Mouse (Mus musculus): ENCODE results near the gene Slc19a3.
A peak's percentile ranks its signal among the peaks of the same experiment; 100 is the strongest.
"Not testable (repeated sequence)": the region's sequence is repeated elsewhere in the genome, so short reads cannot be mapped to it uniquely, and the experiment has no call there.

The Slc19a3 gene

DNA sequence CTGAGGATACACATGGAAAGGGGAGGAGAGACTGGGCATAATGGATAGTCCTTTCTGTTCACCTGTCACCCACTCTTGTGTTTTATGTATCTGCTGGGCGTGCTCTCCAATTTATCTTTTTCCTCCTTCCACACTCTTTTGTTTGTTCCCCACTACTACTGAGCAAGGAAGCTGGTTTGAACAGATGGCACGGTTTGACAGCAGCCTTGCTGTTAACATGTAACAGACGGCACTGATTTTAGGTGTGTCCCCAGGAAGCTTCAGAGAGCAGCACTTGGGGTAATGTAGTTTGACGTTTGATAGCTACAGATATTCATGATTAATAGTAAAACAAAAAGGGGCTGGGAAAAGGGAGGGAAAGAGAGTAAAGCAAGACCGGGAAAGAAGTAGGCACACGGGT, 30.8 kb downstream of the Slc19a3 start:
- no peak for DNase-seq (ENCODE audit: low spot score in 2 of 2)

GRCm38 (mm10) chr1:83006218-83007179, 31.7 kb downstream of the Slc19a3 start:
- no peak for DNase-seq (ENCODE audit: low spot score in 2 of 2)

DNA sequence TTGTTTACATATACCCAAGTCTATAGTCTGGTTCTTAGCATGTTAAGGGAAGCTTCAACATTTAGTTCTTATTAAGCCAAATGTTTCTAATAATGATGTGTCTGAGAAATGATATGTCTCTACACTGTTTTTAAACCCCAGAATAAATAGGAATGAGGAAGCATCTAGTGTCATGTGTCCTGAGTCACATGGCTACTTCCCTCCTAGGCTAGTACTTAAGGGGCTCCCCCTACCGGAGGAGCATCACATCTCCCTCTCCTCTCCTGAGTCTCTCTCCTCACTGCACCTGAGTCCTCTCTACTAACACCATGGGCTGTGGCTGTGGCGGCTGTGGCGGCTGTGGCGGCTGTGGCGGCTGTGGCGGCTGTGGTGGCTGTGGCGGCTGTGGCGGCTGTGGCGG, 37.9 kb downstream of the Slc19a3 start, which contains the start of gene Gm47959:
Gm47959 (plus strand) TSS at position 243 of the 400 bp plus-strand sequence.
- not testable (repeated sequence) for DNase-seq (ENCODE audit: low spot score in 2 of 2)

GRCm38 (mm10) chr1:82993947-82994346, 44.3 kb downstream of the Slc19a3 start:
- DNase-seq (ENCODE audit: low spot score in 2 of 2) = no peak

- DNase-seq (ENCODE audit: low spot score in 2 of 2) = no peak
These were observed 46.2 kb downstream of the Slc19a3 start for GRCm38 (mm10) chr1:82992093-82992492.

- no peak for DNase-seq (ENCODE audit: low spot score in 2 of 2)
These were observed 46.7 kb downstream of the Slc19a3 start for GRCm38 (mm10) chr1:82991596-82991995.

- no peak for DNase-seq (ENCODE audit: low spot score in 2 of 2)
These were observed 47.2 kb downstream of the Slc19a3 start for GRCm38 (mm10) chr1:82991062-82991461.

GRCm38 (mm10) chr1:82987530-82988198, 50.6 kb downstream of the Slc19a3 start:
- peak in 1 of 2 experiments; percentile 78 for DNase-seq (ENCODE audit: low spot score in 2 of 2)

DNA sequence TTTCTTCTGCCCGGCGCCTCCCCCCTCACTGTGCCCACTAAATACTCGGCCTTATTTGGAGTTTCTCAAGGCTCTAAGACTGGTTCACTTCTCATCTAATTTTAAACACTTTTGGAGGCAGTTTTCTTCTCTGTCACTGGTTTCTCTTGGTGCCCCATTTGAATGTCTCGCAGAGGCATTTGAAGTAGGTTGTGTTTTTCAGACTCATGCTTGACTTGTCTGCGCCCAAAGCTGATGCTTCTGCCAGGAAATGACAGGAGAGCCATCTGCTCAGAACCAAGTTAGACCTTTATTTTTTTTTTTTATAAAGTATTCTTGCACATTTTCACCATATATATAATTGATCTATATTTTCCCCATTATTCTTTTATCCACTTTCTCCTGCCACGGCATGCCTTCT, 51.5 kb downstream of the Slc19a3 start:
- DNase-seq (ENCODE audit: low spot score in 2 of 2) = no peak

- DNase-seq (ENCODE audit: low spot score in 2 of 2) = no peak
These were observed 60.4 kb downstream of the Slc19a3 start for GRCm38 (mm10) chr1:82977840-82978239.

GRCm38 (mm10) chr1:82975750-82976149, 62.5 kb downstream of the Slc19a3 start:
- no peak for DNase-seq (ENCODE audit: low spot score in 2 of 2)

DNA sequence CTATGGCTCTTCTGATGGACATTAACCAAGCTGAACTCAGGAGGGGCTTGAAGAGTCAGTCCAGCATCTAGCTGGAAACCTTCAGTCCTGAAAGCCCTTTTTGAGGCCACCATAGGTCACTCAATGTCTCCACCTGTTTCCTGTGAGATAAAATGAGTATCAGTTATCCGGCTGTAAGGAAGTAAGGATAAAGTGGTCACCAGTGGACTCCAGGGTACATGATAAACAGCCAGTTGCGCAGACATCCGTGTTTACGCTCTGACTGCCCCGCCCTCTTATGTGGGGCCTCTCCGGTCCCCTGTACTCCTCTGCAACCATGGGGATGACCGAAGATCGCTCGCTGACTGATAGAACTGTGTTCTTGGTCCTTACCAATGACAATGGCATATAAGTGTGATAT, 63.9 kb downstream of the Slc19a3 start:
- DNase-seq (ENCODE audit: low spot score in 2 of 2) = no peak

DNA sequence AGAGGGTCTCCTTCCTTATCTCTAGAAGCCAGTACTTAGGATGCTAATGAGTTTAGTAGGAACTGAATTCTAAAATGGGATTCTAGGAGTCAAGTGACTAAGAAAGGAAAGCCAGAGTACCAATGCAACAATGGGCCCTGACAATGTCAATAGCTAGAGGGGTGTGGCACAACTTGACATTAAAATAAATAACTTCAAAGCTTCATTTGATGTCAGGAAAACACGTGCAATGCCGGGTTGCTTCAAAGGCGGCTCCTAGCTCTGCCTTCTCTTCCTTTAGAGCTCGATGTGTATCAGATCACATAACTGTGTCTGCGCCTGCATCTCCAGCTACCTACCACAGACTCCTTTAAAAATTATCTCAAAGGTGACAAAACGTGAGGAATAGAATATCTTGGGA, 64.3 kb downstream of the Slc19a3 start:
- DNase-seq (ENCODE audit: low spot score in 2 of 2) = no peak

GRCm38 (mm10) chr1:82973244-82973643, 65.0 kb downstream of the Slc19a3 start:
- DNase-seq (ENCODE audit: low spot score in 2 of 2) = no peak

DNA sequence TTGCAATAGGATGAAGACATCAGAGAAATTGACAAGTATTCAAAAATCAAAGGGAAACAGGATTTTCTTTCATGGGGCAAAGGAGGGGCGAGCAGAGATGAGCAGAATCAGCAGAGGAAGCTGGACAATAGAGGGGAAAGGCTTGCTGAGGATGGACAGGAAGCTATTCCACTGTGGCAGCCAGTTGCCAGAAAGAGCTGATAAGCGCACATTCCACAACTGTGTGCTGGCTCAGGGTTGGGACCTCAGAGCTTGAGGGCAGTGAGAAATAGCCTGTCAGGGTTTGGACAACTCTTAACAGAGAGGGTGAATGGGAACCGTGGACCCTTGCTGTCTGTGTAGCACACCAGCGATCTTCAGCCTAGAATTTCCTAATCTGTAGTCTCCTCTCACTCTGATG, 66.2 kb downstream of the Slc19a3 start:
- no peak for DNase-seq (ENCODE audit: low spot score in 2 of 2)

DNA sequence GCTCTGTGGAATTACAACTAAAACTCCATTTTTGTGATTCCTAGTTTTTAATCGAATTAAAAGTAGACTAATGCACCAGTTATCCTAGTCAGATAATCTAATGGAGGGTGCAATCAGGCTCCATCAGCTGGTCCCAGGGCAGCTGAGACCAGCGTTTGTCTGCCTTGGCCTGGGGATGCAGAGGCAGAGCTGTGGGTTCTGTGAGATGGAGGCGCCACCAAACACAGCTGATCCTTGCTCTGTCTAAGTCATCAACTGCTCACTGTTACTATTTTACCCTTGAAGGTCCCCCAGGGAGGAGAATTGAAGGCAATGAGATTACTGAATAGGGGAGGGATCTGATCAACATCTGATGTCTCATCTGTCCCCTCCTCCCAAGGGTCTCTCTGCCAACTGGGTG, 71.8 kb downstream of the Slc19a3 start:
- DNase-seq (ENCODE audit: low spot score in 2 of 2) = no peak

All from left cerebral cortex, adult 9 months (tissue).